Mouse (Mus musculus): ENCODE results near the gene Ddi2.
"Not testable (repeated sequence)": the region's sequence is repeated elsewhere in the genome, so short reads cannot be mapped to it uniquely, and the experiment has no call there.

Ddi2 gene

DNA sequence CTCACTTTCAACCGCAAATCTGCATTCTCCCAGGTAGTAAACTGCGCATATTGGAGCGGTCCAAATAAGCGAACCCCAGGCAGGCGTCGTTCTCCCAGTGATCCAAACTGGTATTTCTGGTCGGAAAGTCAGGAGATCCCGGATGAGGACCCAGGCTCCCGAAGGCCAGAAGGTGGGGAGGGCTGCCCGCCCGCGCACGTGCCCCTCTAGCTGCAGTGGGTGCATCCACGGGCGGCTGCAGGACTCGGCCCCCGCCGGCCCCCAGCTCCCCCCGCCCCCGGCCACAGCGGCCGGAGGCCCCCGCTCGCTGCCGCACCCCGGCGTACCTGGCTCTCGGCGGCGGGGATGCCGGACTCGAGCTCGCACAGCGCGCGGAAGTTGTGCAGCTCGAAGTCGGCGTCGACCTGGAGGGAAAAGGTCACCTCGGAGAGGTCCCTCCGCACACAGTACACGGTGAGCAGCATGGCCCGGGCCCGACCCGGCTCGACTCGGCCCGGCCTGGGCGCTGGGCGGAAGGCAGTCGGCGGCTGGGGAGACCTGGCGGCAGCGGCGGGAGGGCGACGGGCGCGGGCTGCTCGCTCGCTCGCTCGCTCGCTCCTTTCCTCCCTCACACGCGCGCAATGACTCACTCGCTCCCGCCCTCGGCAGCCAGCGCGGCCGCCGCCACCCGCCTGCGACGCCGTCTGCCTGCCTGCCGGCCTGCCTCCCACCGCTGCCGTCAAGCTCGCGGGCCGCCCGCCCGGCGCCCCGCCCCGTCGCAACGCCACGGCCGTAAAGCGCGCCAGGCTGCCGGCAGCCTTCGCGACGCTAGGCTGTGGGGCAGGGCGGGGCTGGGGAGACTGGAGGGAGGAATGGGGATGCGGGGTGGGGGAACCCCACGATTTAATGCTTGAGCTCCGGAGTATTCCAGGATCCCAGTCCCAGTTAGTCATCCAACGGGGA lies at the start of gene Ddi2:
Gene Ddi2 (minus strand): TSS at position 689 of the 942 bp plus-strand sequence.
- peak; percentile 85 for DNase-seq

DNA sequence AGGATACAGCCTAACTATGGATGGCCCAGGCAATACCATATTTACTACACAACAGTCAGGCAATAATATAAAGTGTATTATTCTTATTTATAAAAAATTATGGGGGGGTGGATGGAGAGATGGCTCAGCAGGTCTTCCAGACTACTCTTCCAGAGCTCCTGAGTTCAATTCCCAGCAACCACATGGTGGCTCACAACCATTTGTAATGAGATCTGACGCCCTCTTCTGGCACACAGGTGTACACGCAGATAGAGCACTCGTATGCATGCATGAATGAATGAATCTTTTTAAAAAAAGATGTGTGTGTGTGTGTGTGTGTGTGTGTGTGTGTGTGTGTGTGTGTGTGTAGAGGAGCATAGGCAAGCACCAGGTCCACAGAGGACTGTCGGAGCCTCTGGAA lies 49.8 kb upstream of the Ddi2 start:
- not testable (repeated sequence) for DNase-seq

DNA sequence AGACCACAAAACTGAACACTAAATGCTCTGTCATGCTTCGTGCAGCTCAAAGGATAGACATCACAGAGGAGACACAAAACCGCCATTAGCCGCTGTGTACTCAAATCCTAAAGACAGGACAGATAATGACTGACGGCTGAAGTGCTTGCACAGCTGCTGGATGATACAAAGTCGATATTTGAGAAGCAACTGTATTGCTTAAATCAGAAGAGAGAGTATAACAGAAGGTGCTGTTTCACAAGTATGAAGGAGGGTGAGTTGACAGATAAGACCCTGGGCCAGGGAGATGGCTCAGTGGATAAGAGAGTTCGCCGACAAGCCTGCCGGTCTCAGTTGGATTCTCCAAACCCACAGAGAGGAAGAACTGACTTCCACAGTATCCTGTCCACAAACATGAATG lies 48.6 kb upstream of the Ddi2 start:
- DNase-seq = no peak

DNA sequence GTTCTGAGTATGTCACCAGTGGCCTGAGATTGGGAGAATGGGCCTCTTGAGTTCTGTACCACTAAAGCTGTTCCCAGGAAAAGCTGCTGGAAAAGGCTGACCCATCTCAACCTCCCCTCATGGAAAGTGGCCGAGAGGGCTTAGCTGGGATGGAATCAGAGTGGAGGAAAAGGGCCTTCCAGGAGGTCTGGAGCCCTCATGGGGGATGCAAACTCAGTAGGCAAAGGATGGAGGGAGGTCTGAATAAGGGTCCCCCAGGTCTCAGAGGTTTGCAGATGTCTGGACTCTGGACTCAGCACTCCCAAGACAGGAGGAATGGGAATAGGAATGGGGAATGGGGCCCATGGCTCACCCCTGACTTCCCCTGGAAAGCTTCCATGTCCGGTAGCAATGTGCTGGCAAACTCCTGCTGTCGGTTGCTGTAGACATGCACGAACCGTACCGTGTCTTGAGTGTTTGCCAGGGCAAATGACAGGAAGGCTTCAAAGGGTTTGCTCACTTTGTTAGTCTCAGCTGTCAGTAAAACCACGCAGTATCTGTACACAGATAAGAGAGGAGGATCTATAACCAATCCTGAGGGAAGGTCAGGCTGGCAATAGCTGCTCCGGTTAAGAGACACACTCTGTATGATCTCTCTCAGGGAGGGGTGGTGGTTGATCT lies 46.4 kb upstream of the Ddi2 start:
- no peak for DNase-seq

DNA sequence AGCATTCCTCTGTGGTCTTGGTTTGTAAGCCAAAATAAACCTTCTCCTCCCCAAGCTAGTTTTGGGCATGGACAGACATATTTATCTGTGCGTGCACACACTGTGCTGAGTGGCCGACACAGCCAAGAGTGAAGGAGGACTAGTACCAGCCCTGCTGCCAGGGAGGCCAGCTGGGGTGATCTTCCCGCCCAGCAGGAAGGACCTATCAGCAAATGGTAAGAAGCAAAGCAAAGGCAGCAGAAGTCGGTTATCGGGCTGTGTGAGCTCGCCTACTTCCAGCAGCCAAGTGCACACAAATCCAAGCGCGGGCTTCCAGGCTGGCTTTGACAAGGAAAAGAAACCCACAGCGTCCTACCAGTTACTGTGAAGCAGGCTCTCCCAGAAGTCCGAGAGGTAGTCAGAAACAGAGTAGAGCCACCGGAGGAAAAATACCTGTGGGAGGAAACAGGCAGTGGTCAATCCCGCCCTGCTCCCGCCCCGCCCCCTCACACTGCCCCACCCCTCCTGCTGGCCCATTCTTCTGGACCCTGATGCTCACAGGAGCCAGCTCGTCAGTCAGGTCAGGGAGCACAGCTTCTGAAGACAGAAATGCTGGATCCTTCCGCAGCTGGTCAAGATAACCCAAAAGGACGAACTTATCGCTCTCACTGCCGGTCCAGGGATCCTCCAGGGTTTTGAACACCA lies 44.3 kb upstream of the Ddi2 start:
- no peak for DNase-seq

DNA sequence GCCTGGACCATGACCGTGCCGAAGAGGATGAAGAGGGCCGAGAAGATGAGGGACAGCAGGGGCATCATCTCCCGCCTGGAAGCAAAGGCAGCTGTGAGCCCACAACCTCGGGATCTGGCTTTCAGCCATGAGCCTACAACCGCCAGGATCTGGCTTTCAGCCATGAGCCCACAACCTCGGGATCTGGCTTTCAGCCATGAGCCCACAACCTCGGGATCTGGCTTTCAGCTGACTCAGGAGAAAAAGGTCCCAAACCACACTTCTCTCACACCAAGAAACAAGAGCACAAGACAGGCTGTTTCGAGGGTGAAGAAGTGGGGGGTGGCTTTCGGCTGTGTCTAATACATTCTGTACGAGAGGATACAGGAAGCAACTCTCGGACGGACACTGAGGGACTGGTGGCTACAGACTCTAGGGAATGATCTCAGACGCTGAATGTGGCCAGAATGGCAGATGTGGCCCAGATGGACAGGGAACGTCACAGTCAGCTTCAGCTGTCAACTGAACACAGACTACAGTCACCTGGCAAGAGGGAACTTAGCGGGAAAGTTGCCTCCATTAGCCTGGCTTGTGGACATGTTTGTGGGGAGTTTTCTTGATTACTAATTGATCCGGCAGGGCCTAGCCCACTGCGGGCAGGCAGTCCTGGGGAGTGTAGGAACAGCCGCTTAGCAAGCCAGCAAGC lies 43.6 kb upstream of the Ddi2 start:
- DNase-seq = peak in 1 of 2 experiments; percentile 33

DNA sequence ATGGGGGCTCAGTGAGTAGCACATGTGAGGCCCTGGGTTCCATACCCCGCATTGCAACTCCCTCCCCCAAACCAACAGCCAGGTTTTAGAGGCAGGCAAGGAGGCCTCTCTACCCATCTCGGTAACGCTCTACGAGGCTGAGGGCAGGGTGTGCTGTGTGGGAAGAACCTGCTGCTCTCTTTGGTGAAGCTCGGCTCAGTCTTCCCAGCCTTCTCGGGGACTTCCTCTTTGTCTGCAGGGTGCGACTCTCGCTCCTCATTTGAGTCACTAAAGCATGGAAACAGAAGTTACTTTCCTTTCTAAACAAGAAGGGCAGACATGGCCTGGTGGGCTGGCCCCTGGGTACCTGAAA lies 43.1 kb upstream of the Ddi2 start:
- DNase-seq = no peak

DNA sequence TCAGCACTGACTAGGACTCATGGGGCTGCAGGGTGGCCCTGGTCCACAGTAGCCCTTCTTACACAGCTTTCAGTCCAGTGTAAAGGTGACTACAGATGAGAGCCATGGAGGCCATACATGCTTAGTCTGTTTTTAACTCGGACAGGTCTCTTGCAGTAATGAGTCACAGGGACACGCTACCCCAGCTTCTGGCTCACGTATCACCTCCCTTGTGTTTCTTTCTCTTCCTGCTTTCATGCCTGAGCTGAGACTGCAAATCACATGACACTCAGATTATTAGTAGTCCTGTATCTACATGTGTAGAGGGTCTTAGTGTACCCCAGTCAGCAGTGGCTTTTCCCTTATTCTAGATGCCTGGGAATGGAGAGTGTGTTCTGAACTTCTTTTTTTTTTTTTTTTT lies 41.8 kb upstream of the Ddi2 start:
- no peak for DNase-seq

DNA sequence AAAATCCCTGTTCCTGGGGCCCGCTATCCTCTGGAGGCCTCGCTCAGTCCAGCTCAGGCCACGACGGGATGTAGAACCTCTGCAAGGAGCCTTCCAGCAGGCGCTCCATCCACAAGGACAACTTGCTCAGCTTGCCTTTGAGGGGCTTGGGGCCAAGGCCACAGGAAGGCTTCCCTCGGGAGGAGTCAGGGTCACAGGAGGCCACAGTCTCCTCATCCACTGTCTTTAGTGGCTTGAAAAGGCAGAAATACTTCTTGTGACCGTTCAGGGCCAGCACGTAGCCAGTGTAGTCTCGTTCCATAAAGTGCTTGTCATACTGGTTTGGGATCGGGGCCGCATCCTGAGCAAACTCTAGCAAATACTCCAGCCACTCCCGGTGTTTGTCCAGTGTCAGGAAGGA lies 40.3 kb upstream of the Ddi2 start:
- DNase-seq = no peak

DNA sequence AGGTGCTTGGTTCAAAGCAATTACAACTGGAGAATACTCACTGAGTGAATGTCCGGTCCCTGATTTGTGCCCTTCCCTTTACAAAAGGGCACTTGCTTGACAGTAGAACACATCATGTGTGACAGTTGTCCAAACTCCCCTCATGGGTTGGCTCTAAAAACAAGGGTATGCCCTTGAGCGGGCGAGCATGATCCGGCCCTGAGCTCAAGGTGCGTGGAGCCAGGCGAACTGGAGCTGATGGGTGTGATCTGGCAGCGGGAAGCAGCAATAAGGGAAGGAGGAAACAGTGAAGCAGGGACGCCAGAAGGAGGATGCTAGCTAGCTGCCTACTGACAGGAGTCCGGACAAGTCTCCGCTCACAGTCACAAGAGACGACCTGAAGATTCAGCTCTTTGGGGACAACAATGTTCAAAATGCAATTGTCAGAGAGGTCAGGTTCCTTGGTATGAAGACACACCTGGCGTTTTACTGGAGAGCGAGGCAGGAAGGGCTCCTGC lies 38.9 kb upstream of the Ddi2 start:
- no peak for DNase-seq

DNA sequence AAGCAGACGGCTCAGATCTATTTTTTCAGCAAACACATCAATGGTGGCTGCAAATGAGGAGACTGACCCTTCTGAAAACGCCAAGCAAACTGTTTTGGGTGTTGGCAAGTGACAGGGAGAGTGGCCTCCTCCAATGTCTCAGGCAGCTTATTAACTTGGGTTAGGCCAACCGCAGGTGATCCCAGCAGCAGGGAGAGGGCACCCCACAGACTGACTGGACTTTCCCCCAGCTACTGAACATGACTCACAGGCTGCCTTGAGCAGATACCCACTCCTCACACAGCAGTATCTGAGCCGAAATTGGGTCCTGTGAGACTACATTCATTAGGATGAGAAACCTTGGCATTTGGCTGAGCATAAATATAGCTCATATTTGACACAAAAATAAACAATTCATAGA lies 37.7 kb upstream of the Ddi2 start:
- peak; percentile 22 to 41 for DNase-seq

DNA sequence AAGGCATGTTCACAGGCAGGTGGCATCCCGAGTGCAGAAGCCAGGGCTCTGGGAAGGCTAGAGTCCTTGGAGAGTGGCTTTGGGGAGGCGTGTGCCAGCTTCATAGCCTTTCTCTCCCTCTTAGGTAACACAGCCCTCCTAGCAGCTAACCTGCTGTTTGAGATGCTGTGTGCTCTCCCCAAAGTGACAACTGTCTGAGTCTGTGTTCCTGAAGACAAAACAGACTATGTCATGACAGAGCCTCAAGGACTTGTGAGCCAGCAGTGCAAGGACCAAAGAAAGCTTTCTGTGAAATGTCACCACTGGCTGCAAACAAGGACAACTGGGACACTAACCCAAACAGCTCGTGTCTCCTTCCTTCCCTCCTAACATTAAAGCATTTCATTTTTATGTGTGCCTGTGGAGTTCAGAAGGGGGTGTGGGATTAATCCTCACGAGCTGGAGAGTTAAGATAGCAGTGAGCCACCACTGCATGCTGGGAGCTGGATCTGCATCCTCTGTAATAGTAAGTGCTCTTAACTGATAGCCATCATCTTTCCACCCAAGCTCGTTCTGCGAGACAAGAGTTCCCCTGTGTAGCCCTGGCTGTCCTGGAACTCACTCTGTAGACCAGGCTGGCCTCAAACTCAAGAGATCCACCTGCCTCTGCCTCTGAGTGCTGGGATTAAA lies 35.8 kb upstream of the Ddi2 start:
- DNase-seq = no peak

DNA sequence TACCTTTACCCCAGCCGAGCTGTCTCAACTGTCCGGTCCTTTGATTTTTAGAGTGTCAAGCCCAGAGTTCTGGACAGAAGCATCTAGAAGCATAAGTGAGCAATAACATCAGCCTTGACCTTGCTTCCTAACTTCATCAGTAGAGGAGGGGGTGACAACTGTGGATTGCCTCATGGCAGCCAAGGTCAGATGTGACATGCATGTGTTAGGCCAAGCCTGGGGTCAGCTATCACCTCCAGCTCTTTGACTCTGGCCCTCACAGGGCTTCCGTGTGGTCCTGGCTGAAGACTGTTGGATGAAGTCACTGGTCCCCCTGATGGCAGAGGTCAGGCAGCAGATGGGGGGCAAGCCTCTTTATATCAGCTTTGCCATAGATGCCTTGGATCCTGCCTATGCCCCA lies 33.9 kb upstream of the Ddi2 start:
- no peak for DNase-seq

DNA sequence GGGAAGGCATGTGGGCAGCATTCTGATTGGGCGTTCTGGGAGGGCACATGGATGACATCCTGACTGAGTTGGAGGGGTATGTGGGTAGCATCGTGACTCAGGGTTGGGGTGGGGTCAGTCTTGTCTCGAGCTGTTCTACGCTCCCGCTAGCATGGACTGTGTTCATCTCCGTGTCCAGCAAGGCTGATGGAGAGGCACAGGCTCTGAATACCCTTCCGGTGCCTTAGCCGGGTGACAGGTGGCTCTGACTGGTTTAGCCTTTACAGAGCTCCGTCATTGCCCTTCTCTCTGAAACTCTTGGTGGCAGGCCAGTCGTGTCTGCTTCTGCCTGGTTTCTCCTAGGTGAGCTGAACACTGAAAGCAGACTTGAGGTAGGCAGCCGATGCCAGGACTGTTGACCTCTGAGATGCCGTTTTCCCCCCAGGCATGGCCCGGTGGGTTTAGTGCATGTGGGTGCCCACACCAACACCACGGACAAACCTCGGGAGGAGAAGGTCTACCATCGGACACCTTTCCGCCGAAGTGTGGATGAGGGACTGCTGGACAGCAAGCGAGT lies 32.2 kb upstream of the Ddi2 start:
- peak in 1 of 2 experiments; percentile 34 for DNase-seq

DNA sequence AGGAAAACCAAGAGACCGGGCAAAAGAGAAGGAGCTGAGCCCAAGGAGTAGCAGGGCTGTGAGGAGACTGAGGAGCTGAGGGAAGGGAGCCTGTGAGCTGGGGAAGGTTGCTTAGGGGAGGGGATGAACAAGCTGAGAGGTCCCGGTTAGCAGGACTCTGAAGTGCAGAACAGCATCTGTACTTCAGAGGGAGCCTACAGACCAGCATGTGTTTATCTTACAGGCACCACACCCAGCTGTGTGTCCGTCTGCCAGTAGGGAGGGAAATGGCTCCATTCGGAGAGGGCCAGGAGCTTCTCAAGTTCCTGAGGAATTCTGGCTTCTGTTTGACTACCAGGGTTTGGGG lies 28.8 kb upstream of the Ddi2 start:
- DNase-seq = no peak

DNA sequence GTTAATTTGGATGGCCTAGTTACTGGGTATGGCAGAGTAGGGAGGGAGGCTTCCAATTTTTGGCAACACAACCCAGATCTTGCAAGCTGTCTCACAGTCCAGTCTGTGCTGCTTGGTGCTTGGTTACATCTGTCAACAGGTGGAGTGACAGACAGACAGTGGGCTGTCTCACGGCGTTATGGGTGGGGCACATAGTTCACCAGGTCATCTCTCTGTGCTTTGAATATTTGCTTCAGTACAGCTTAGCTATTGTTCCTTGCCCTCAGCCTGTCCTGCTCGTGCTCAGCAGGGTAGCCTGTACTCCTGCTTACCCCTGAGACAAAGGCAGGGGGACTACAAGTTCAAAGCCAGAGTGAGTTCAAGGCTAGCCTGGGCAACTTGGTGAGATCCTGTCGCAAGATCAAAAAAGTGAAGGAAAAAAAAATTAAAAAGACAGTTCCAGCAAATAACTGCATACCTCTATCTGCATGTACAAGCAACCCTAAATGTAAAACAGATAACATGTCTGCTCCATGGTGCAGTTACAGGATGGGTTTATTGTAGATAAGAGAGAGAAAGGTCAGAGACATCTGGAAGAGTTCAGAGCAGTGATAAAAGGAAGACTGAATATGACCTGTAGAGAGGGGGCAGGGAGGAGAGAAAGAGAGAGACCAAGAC lies 28.3 kb upstream of the Ddi2 start:
- DNase-seq = no peak

DNA sequence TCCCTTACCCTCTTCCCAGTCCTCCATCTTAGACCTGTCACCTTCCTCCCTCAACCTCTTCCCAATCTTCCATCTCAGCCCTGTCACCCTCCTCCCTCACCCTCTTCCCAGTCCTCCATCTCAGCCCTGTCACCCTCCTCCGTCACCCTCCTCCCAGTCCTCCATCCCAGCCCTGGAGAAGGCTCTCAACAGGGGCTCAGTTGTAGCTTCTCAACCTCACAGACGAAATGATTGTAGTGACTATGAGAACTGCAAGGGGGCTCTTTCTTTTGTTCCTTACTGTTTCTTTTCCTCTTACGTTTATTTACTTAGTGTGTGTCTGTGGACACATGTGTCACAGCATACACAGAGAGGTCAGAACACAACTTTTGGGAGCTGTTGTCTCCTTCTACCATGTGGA lies 27.6 kb upstream of the Ddi2 start:
- no peak for DNase-seq

DNA sequence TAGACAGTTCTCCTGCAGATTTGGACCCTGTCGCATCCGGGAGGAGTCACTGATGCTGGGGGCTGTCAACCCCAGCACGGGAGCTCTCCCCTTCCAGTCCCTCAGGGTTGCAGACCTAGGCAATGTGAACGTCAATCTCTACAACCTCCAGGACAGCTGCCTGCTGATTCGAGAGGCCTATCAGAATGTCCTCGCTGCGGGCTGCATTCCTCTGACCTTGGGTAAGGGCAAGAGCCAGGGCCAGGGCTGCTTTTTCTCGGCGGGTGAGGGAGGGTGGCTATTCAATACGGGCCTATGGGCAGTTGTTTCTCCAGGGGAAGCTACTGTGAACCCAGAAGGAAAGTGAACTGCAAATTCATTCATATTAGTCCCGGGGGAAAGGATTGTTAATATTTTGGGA lies 26.3 kb upstream of the Ddi2 start:
- DNase-seq = no peak

DNA sequence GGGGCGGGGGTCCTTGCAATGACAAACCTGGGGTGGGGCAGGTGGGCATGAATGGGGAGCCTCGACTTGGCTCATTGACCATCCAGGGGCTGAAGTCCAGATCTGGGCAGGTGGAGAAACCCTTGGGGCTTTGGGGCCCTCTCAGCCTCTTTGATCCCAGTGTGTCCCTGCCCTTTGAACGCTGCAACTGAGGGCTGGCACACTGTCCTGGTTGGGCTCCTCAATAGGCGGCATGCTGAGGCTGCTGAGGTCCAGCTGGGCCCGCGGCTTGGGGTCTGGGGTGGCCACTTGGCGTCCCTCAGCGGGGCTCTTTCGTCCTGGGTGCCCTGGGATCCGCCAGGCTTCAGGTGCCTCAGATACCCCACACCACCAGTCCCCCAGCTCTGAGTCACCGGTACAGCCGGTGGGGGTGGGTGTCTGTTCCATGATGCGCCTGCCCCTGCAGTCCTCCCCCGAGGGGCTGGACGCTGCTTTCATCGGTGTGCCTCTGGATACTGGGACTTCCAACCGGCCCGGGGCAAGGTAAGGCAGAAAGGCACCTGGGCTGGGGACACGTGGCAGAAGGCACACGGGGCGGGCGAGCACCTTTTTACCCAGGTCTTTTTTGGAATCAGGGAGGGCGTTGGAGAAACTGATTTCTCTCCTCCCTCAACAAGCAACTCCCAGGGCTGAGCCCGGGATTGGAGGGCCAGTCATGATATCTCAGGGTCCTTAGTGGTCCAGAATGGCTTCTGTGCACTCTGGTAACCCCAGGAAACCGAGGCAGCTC lies 23.5 kb upstream of the Ddi2 start, which contains the start of gene Agmat:
Gene Agmat (plus strand): TSS at position 95 of the 769 bp plus-strand sequence.
- peak in 1 of 2 experiments; percentile 37 for DNase-seq

DNA sequence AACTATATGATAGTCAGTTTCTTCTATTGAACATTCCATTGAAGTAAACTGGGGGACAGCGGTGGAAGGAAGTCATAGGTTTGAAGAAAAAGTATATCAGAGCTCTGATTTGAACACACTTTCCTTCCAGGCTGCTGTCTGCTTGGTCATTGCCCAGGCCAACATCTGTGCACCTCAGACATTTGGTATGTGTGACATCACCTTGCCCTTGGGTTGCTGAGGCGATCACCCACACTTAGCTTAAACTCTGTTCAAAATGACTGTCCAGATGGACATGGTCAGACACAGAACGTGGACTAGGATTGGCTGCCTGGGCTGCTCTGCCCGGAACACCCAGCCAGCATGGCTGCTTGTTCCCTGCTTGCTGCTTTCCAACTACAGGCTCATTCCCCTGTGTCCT lies 19.2 kb upstream of the Ddi2 start:
- DNase-seq = no peak

DNA sequence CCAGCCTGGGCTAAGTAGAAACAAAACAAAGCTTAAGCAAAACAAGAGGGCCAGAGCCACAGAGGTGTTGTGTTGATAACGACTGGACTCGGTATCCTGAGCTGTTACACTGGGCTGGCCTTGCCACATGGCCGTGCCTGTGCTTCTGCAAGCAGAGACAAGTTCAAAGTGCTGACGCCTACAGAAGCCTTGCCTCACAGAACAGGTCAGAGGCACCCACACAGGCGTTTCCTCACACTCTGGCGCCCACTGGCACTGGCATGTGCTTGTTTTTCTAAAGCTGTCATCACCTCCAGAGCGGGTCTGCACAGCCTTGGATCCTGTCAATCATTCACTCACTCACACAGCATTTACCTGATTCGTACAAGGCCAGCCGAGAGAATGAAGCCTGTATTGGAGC lies 18.6 kb upstream of the Ddi2 start:
- DNase-seq = peak; percentile 87 to 95
